11 mouse cellular contexts compared by ENCODE assay signal in genomic region chr5:36225855-36226254, GRCm38 (mm10). TPM values are rescaled to one million over a fixed set of nuclear protein-coding genes. Genes with fewer than 3 reads are reported as not detected.
A peak's percentile ranks its signal among the peaks of the same experiment; 100 is the strongest.
DNase-seq lines count a peak whose midpoint lies in the region; ATAC-seq lines count a peak whose summit lies in the region.
"Had no signal": no experiment of that assay in that cellular context is flagged by ENCODE, and none has a peak within 500 bp of the region (broad histone marks: within the 10 kb centered on the region; RNA-seq: fewer than 3 reads in every experiment).

No protein-coding gene starts in this region.

- 86% methylated on average over 7 of the region's 7 CpGs for WGBS in forebrain, embryonic 12.5 days
- WGBS in forebrain, embryonic 13.5 days = 75% methylated on average over 7 of the region's 7 CpGs
- 68% methylated on average over 7 of the region's 7 CpGs for WGBS in kidney, embryonic 15.5 days
- WGBS in intestine, embryonic 14.5 days = 55% methylated on average over 7 of the region's 7 CpGs
- 51% methylated on average over 7 of the region's 7 CpGs for WGBS in midbrain, embryonic 16.5 days

- no peaks in the 10 kb centered on the region for H3K9me3 ChIP-seq in forebrain, embryonic 12.5 days
- no peaks in the 10 kb centered on the region for H3K9me3 ChIP-seq in forebrain, embryonic 13.5 days (replicated peaks)
- no peaks in the 10 kb centered on the region for H3K9me3 ChIP-seq in kidney, embryonic 15.5 days (replicated peaks)
- no peaks in the 10 kb centered on the region for H3K9me3 ChIP-seq in intestine, embryonic 14.5 days (ENCODE audit: control insufficient read depth, low read length)
- H3K9me3 ChIP-seq in midbrain, embryonic 16.5 days (replicated peaks; ENCODE audit: control insufficient read depth, low read length, poor library complexity, severe bottlenecking) = no peaks in the 10 kb centered on the region
- H3K9me3 ChIP-seq: megakaryocyte, embryonic 14.5 days had no signal

- no peak overlapping the region for H3K9ac ChIP-seq in forebrain, embryonic 12.5 days
- H3K9ac ChIP-seq in forebrain, embryonic 13.5 days = no peak overlapping the region
- no peak overlapping the region for H3K9ac ChIP-seq in kidney, embryonic 15.5 days
- H3K9ac ChIP-seq in intestine, embryonic 14.5 days (ENCODE audit: low read length) = no peak overlapping the region
- no peak overlapping the region for H3K9ac ChIP-seq in midbrain, embryonic 16.5 days (ENCODE audit: low read depth, low read length)

- H3K4me2 ChIP-seq in forebrain, embryonic 12.5 days = no peak overlapping the region
- no peak overlapping the region for H3K4me2 ChIP-seq in forebrain, embryonic 13.5 days
- no peak overlapping the region for H3K4me2 ChIP-seq in kidney, embryonic 15.5 days
- H3K4me2 ChIP-seq in intestine, embryonic 14.5 days (ENCODE audit: low read length) = no peak overlapping the region
- H3K4me2 ChIP-seq in midbrain, embryonic 16.5 days (ENCODE audit: low read length) = no peak overlapping the region

- 0 out of 2 replicates have a peak overlapping the region, but pooled peaks have one; percentile 50 for H3K27ac ChIP-seq in forebrain, embryonic 12.5 days
- no peak overlapping the region for H3K27ac ChIP-seq in forebrain, embryonic 13.5 days
- H3K27ac ChIP-seq in kidney, embryonic 15.5 days = peak overlapping the region; percentile 73
- H3K27ac ChIP-seq in intestine, embryonic 14.5 days (ENCODE audit: low read depth) = peak overlapping the region; percentile 81
- peak overlapping the region; percentile 51 for H3K27ac ChIP-seq in midbrain, embryonic 16.5 days (ENCODE audit: low read length)

- no peak for DNase-seq in kidney, postnatal 36 days
- DNase-seq in intestine, embryonic 14.5 days (ENCODE audit: low spot score) = no peak
- DNase-seq in adrenal gland, adult 8-10 months = no peak
- DNase-seq in T-cell, adult 2 months (ENCODE audit: low spot score) = no peak
- DNase-seq: cerebellum, adult 9-10 months had no signal

- H3K27me3 ChIP-seq in forebrain, embryonic 12.5 days = no peaks in the 10 kb centered on the region
- no peaks in the 10 kb centered on the region for H3K27me3 ChIP-seq in forebrain, embryonic 13.5 days
- no peaks in the 10 kb centered on the region for H3K27me3 ChIP-seq in kidney, embryonic 15.5 days
- H3K27me3 ChIP-seq in intestine, embryonic 14.5 days (replicated peaks; ENCODE audit: control insufficient read depth, insufficient read depth, low read length) = no peaks in the 10 kb centered on the region
- no peaks in the 10 kb centered on the region for H3K27me3 ChIP-seq in midbrain, embryonic 16.5 days (ENCODE audit: control insufficient read depth, insufficient read depth, low read depth, low read length)

- no peak for ATAC-seq in forebrain, embryonic 12.5 days (ENCODE audit: low FRiP score)
- ATAC-seq in forebrain, embryonic 13.5 days = no peak
- no peak for ATAC-seq in kidney, embryonic 15.5 days (replicated peaks; ENCODE audit: low FRiP score)
- ATAC-seq in intestine, embryonic 14.5 days (replicated peaks; ENCODE audit: low FRiP score, low TSS enrichment, low read depth) = no peak
- no peak for ATAC-seq in midbrain, embryonic 16.5 days

- H3K4me3 ChIP-seq in forebrain, embryonic 12.5 days (replicated peaks) = no peak overlapping the region
- no peak overlapping the region for H3K4me3 ChIP-seq in forebrain, embryonic 13.5 days
- no peak overlapping the region for H3K4me3 ChIP-seq in kidney, embryonic 15.5 days (replicated peaks)
- H3K4me3 ChIP-seq in intestine, embryonic 14.5 days (ENCODE audit: low read depth, low read length) = no peak overlapping the region
- H3K4me3 ChIP-seq in midbrain, embryonic 16.5 days (ENCODE audit: low read depth, low read length) = no peak overlapping the region

- H3K36me3 ChIP-seq in forebrain, embryonic 12.5 days (replicated peaks) = no peaks in the 10 kb centered on the region
- no peaks in the 10 kb centered on the region for H3K36me3 ChIP-seq in forebrain, embryonic 13.5 days (ENCODE audit: poor library complexity, severe bottlenecking)
- no peaks in the 10 kb centered on the region for H3K36me3 ChIP-seq in kidney, embryonic 15.5 days
- no peaks in the 10 kb centered on the region for H3K36me3 ChIP-seq in intestine, embryonic 14.5 days (ENCODE audit: control insufficient read depth, insufficient read depth, low read length)
- H3K36me3 ChIP-seq in midbrain, embryonic 16.5 days (ENCODE audit: control insufficient read depth, insufficient read depth, low read length) = no peaks in the 10 kb centered on the region

- H3K4me1 ChIP-seq in forebrain, embryonic 12.5 days = peaks cover 62% of the 10 kb centered on the region
- H3K4me1 ChIP-seq in forebrain, embryonic 13.5 days = peaks cover 39% of the 10 kb centered on the region
- peaks cover 24% of the 10 kb centered on the region for H3K4me1 ChIP-seq in kidney, embryonic 15.5 days
- H3K4me1 ChIP-seq in intestine, embryonic 14.5 days (replicated peaks; ENCODE audit: control insufficient read depth, insufficient read depth, low read length) = no peaks in the 10 kb centered on the region
- H3K4me1 ChIP-seq in midbrain, embryonic 16.5 days (ENCODE audit: control insufficient read depth, insufficient read depth, low read length) = peaks cover 49% of the 10 kb centered on the region
- H3K4me1 ChIP-seq: megakaryocyte, embryonic 14.5 days had no signal

RNA-seq across cellular contexts. Expression of gene Psapl1, which starts 22.0 kb away (rescaled TPM):
- polyA plus RNA-seq in forebrain, embryonic 12.5 days (2016; fragmentation: Nextera tagmentation; extraction: Ambion mirVana) = 0.09 TPM in 1 of 2 replicates, not detected in the other
- 0.06 and 0.09 TPM in 2 replicates for polyA plus RNA-seq in forebrain, embryonic 13.5 days (2015; fragmentation: Nextera tagmentation; extraction: Ambion mirVana)
- polyA plus RNA-seq in kidney, embryonic 15.5 days (2015; fragmentation: Nextera tagmentation; extraction: Ambion mirVana) = 0.45 and 0.59 TPM in 2 replicates
- polyA plus RNA-seq in intestine, embryonic 14.5 days (2014; fragmentation: Nextera tagmentation; extraction: Ambion mirVana) = 0.11 and 0.16 TPM in 2 replicates
- polyA plus RNA-seq in midbrain, embryonic 16.5 days (2015; fragmentation: Nextera tagmentation; extraction: Ambion mirVana) = 0.07 TPM in 1 of 2 replicates, not detected in the other
- under 1 TPM in 1 of 4 experiments, not detected in 3; 0.10 TPM for total RNA-seq in adrenal gland, adult 8-10 months (2022)
- total RNA-seq: adrenal gland, postnatal 14 days had no signal
